Mouse (Mus musculus) stomach, postnatal 0 days (tissue): ENCODE results near the gene Lrrc31. TPM values are rescaled to one million over a fixed set of nuclear protein-coding genes. Genes with fewer than 3 reads are reported as not detected.
A peak's percentile ranks its signal among the peaks of the same experiment; 100 is the strongest.

Experiments used
- ATAC-seq: fragments of 200-750 bp; cut with Nextera tagmentation; 2 replicates; pipeline ENCODE4 v1.8.0; 2017; ENCODE audit not compliant: low FRiP score, low TSS enrichment
- DNase-seq: peaks from one replicate; pipeline ENCODE4 v3.0.0-alpha.2; 2016; ENCODE audit warnings: low spot score
- H3K27ac ChIP-seq: fragments of 300-500 bp; sonication (generic); replicated peaks from 2 replicates; pipeline ENCODE4 v1.5.1; 2014; ENCODE audit warnings: mild to moderate bottlenecking, control low read depth
- H3K27me3 ChIP-seq: fragments of 300-500 bp; sonication (generic); 2 replicates; pipeline ENCODE4 v1.6.1; 2014; ENCODE audit warnings: low read length; ENCODE audit not compliant: control insufficient read depth, insufficient read depth
- H3K36me3 ChIP-seq: fragments of 300-500 bp; sonication (generic); 2 replicates; pipeline ENCODE4 v1.6.1; 2014; ENCODE audit warnings: low read length, mixed read lengths; ENCODE audit not compliant: control insufficient read depth, insufficient read depth
- H3K4me1 ChIP-seq: fragments of 300-500 bp; sonication (generic); replicated peaks from 2 replicates; pipeline ENCODE4 v1.6.1; 2014; ENCODE audit warnings: antibody characterized with exemption; ENCODE audit not compliant: control insufficient read depth, insufficient read depth
- H3K4me2 ChIP-seq: fragments of 300-500 bp; sonication (generic); replicated peaks from 2 replicates; pipeline ENCODE4 v1.6.1; 2014; ENCODE audit warnings: low read depth, mild to moderate bottlenecking, control low read depth, moderate library complexity
- H3K4me3 ChIP-seq: fragments of 300-500 bp; sonication (generic); 2 replicates; pipeline ENCODE4 v1.5.1; 2014; ENCODE audit warnings: low read depth, low read length, control low read depth
- H3K9ac ChIP-seq: fragments of 300-500 bp; sonication (generic); 2 replicates; pipeline ENCODE4 v1.6.1; 2014; ENCODE audit warnings: mild to moderate bottlenecking, low read length, control low read depth, mixed read lengths
- H3K9me3 ChIP-seq: fragments of 300-500 bp; sonication (generic); 2 replicates; pipeline ENCODE4 v1.6.1; 2016; ENCODE audit warnings: low read length; ENCODE audit not compliant: control insufficient read depth
- CTCF ChIP-seq: IDR thresholded peaks from 2 replicates; pipeline ENCODE4 v1.5.1; 2016; ENCODE audit warnings: antibody characterized with exemption, low read depth, mild to moderate bottlenecking, moderate library complexity
- EP300 ChIP-seq: optimal IDR thresholded peaks from 2 replicates; pipeline ENCODE3; 2016; ENCODE audit warnings: antibody characterized with exemption
- WGBS: fragments of 180-500 bp; shearing (Covaris S2); extraction: QIAGEN DNeasy Blood & Tissue Kit; methylation state at CpG from one replicate; pipeline ENCODE4 v1.1.7; 2014; 5-methylcytosine and 5-hydroxymethylcytosine counted together
- polyA plus RNA-seq: library from polyadenylated mRNA; unstranded; fragments of >200 nt; fragmentation: Nextera tagmentation; extraction: Ambion mirVana; gene quantifications from 2 replicates; pipeline ENCODE4 v1.2.1, GENCODE M21; 2015

Gene Lrrc31
- polyA plus RNA-seq, 1 experiment from 2014 or later: 16.1 TPM

DNA sequence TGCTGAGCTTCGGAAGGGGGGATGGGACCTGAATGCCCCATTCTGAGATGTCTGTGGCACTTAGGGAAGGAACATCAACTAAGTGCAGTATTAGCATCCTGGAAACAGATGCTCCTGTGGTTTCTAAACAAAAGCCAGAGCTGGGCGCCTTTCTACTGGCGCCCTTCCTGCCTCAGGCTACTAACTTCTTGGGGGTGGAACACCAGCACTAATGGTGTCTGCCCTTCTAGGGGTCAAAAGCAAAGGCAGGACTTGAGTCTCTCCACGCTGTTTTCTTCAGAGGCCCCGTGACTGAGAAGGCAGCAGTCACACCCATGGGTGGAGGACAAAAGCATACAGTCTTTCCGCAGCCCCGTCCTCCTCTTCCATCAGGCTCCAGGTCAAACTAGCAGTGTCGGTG, 52.9 kb downstream of the Lrrc31 start:
- H3K4me2 ChIP-seq: no peak overlapping the region
- 50% methylated on average over 8 of the region's 8 CpGs for WGBS
- H3K9me3 ChIP-seq: no peaks in the 10 kb centered on the region
- no peaks in the 10 kb centered on the region for H3K27me3 ChIP-seq
- ATAC-seq: no peak
- H3K4me1 ChIP-seq: no peaks in the 10 kb centered on the region
- no peaks in the 10 kb centered on the region for H3K36me3 ChIP-seq
- no peak for DNase-seq
- TF ChIP-seq EP300 (no peak), CTCF (no peak)
- no peak overlapping the region for H3K27ac ChIP-seq
- no peak overlapping the region for H3K4me3 ChIP-seq
- no peak overlapping the region for H3K9ac ChIP-seq

DNA sequence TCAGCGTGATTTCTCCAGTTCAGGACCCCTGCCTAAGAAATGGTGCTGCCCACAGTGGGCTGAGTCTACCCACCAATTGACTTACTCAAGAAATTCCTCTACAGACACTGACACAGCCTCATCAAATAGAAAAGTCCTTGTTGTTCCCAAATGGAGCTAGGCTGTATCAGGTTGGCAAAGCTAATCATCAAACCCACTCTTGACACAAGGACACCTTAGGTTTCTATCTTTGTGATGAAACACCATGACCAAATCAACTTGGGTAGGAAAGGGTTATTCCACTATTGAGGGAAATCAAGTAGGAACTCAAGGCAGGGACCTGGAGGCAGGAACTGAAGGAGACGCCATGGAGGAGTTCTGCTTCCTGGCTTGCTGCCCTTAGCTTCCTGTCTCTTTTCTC, 55.4 kb downstream of the Lrrc31 start, which contains the start of gene Lrriq4:
Lrriq4 (plus strand) TSS at position 301 of the 400 bp plus-strand sequence.
- H3K4me1 ChIP-seq: no peaks in the 10 kb centered on the region
- no peak for TF ChIP-seq CTCF
- TF ChIP-seq EP300: no peak
- no peak within 1 kb of the TSS for H3K27ac ChIP-seq
- H3K4me2 ChIP-seq: no peak within 1 kb of the TSS
- no peak within 1 kb of the TSS for H3K4me3 ChIP-seq
- 70% methylated on average over 2 of the region's 2 CpGs for WGBS
- no peak for ATAC-seq
- no peaks in the 10 kb centered on the region for H3K27me3 ChIP-seq
- no peak for DNase-seq
- no peaks in the 10 kb centered on the region for H3K36me3 ChIP-seq
- H3K9ac ChIP-seq: no peak within 1 kb of the TSS
- no peaks in the 10 kb centered on the region for H3K9me3 ChIP-seq

DNA sequence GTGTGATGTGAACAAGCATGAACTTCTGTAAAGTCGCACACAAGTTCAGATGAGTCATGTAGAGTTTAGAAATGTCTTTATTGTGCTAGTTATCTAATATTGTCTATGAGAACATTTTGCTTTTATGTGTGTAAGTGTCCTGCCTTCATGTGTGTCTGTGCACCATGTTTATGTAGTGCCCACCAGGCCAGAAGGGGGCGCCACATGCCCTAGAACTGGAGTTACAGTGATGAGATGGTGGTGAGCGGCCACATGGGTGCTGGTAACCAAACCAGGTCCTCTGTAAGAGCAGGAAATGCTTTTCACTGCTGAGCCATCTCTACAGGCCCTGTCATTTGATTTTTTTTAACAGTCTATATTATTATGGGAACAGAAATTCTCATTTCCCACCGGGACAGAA, 64.0 kb downstream of the Lrrc31 start:
- DNase-seq: no peak
- Histone ChIP-seq H3K4me1 (no peaks in the 10 kb centered on the region), H3K27ac (no peak overlapping the region), H3K4me3 (no peak overlapping the region), H3K9ac (no peak overlapping the region), H3K4me2 (no peak overlapping the region), H3K27me3 (no peaks in the 10 kb centered on the region), H3K36me3 (no peaks in the 10 kb centered on the region), H3K9me3 (no peaks in the 10 kb centered on the region)
- no peak for ATAC-seq
- TF ChIP-seq CTCF (peak; percentile 34), EP300 (no peak)
- WGBS: 76% methylated on average over 4 of the region's 4 CpGs

DNA sequence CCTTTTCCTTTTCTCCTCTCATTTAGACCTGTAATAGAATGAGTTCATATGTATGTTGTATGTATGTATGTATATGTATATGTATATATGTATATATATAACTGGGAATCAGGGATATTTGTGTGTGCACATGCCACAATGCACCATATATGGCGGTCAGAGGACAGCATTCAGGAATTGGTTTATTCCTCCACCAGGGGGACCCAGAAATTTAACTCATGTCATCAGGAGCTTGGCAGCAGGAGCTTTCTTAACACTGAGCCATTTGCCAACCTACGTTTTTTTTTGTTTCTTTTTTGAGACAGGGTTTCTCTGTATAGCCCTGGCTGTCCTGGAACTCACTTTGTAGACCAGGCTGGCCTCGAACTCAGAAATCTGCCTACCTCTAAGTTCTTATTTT, 66.0 kb downstream of the Lrrc31 start:
- Histone ChIP-seq H3K27me3 (no peaks in the 10 kb centered on the region), H3K27ac (no peak overlapping the region), H3K36me3 (no peaks in the 10 kb centered on the region), H3K4me1 (no peaks in the 10 kb centered on the region), H3K4me3 (no peak overlapping the region), H3K9me3 (no peaks in the 10 kb centered on the region), H3K9ac (no peak overlapping the region), H3K4me2 (no peak overlapping the region)
- DNase-seq (no peak), ATAC-seq (no peak)
- WGBS: 56% methylated on average over 3 of the region's 3 CpGs
- TF ChIP-seq EP300 (no peak), CTCF (peak; percentile 45)

Other genes starting within 250 kb of the Lrrc31 start
- gene Mecom, start 151.8 kb downstream of the Lrrc31 start, polyA plus RNA-seq: 25.7 and 27.9 TPM in 2 replicates
- gene Actrt3, start 99.9 kb downstream of the Lrrc31 start, polyA plus RNA-seq: not detected in 2 replicates
- gene Mynn, start 97.8 kb downstream of the Lrrc31 start, polyA plus RNA-seq: 11.2 and 12.0 TPM in 2 replicates
- 0.10 TPM in 1 of 2 replicates, not detected in the other for gene Lrriq4, start 55.3 kb downstream of the Lrrc31 start, polyA plus RNA-seq
- gene Lrrc34, start 52.0 kb downstream of the Lrrc31 start, polyA plus RNA-seq: 0.15 and 0.23 TPM in 2 replicates
- not detected in 2 replicates for gene Samd7, start 46.5 kb upstream of the Lrrc31 start, polyA plus RNA-seq
- 106 and 118 TPM in 2 replicates for gene Sec62, start 93.0 kb upstream of the Lrrc31 start, polyA plus RNA-seq
- 21.2 and 21.5 TPM in 2 replicates for gene Gpr160, start 156.1 kb upstream of the Lrrc31 start, polyA plus RNA-seq